Mouse (Mus musculus): Measurements from ENCODE around the gene Ankrd28. TPM values are rescaled to one million over a fixed set of nuclear protein-coding genes. Genes with fewer than 3 reads are reported as not detected.
A peak's percentile ranks its signal among the peaks of the same experiment; 100 is the strongest.
"Not testable (repeated sequence)": the region's sequence is repeated elsewhere in the genome, so short reads cannot be mapped to it uniquely, and the experiment has no call there.

Ankrd28 gene
- polyA plus RNA-seq, 1 experiment from 2014 or later = 3.6 TPM

DNA sequence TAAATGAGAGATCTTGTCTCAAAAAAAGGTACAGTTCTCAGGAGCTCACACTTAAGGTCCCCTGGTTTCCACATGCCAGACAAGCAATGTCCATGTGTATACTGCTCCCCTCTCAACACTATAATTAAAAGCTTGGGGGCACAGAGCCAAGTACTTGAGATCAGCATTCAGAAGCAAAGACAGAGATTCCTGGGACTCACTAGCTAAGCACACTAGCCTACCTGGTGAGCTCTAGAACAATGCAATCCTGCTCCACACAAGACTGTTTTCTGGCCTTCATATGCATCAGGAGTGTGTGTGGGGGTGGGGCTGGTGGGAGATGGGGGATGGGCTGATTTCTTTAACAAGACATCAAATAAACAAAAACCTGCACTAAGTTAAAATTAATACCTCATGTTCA lies 58.2 kb downstream of the Ankrd28 start:
- no peaks in the 10 kb centered on the region for H3K9me3 ChIP-seq (ENCODE audit: control insufficient read depth, low read length)

DNA sequence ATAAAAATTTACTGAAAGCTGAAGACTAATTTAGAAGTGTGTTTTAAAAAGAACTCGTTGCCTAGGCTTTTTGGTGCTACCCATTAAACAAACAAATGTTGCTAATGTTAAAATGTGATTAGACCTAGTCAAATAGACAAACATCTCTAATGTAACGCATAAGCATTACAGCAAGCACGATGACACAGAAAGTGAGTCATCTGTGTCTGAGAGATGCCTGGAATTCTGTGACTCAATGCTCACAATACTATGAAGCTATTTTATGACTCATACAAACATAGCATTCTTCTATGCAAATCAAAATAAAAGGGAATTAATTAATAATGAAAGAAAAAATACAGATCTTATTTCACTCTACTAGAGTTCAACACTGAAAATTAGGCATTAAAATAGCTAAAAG lies 61.9 kb downstream of the Ankrd28 start:
- peak; percentile 73; the same call in 1 of the 2 replicates for ATAC-seq (ENCODE audit: low FRiP score, low TSS enrichment)

More for the DNA sequence above, 58.2 kb downstream of the Ankrd28 start:
- TF ChIP-seq EP300 (optimal IDR thresholded peaks at IDR 0.05) (no peak), CTCF (IDR thresholded peaks at IDR 0.05; ENCODE audit: low read depth) (no peak)
- H3K27me3 ChIP-seq (ENCODE audit: control insufficient read depth, insufficient read depth, low read length) = no peaks in the 10 kb centered on the region
- no peak for DNase-seq (ENCODE audit: low spot score)
- no peak overlapping the region for H3K4me3 ChIP-seq (ENCODE audit: low read depth, low read length)
- H3K9ac ChIP-seq (ENCODE audit: low read length) = no peak overlapping the region
- no peak overlapping the region for H3K4me2 ChIP-seq (replicated peaks; ENCODE audit: low read depth)
- no peaks in the 10 kb centered on the region for H3K4me1 ChIP-seq (replicated peaks; ENCODE audit: control insufficient read depth, insufficient read depth)
- ATAC-seq (ENCODE audit: low FRiP score, low TSS enrichment) = no peak
- H3K27ac ChIP-seq (replicated peaks) = no peak overlapping the region
- no peaks in the 10 kb centered on the region for H3K36me3 ChIP-seq (ENCODE audit: control insufficient read depth, insufficient read depth, low read length)

DNA sequence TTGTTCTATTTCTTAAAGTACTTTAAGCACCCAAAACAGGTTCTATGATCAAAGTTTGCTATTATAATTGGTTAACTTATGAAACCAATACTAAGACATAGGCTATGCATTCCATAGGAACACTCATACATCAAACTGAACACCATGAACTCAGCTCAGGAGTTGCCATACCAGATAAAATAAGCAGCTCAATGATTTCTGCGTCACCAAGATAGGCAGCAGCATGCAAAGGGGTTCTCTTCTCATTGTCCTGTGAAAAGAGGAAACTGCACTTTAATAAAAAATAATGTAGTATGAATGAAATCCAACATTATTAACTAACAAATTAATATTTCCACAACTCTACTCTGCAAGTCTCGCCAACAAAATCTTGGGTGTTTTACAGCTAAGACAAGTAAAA lies 66.4 kb downstream of the Ankrd28 start:
- no peak overlapping the region for H3K27ac ChIP-seq (replicated peaks)
- ATAC-seq (ENCODE audit: low FRiP score, low TSS enrichment) (no peak), DNase-seq (ENCODE audit: low spot score) (no peak)
- H3K4me1 ChIP-seq (replicated peaks; ENCODE audit: control insufficient read depth, insufficient read depth) = no peaks in the 10 kb centered on the region
- TF ChIP-seq EP300 (optimal IDR thresholded peaks at IDR 0.05) = no peak
- TF ChIP-seq CTCF (IDR thresholded peaks at IDR 0.05; ENCODE audit: low read depth) = no peak
- H3K36me3 ChIP-seq (ENCODE audit: control insufficient read depth, insufficient read depth, low read length) = no peaks in the 10 kb centered on the region
- H3K9ac ChIP-seq (ENCODE audit: low read length) = no peak overlapping the region
- H3K4me3 ChIP-seq (ENCODE audit: low read depth, low read length) = no peak overlapping the region
- H3K9me3 ChIP-seq (ENCODE audit: control insufficient read depth, low read length) = no peaks in the 10 kb centered on the region
- H3K4me2 ChIP-seq (replicated peaks; ENCODE audit: low read depth) = no peak overlapping the region
- no peaks in the 10 kb centered on the region for H3K27me3 ChIP-seq (ENCODE audit: control insufficient read depth, insufficient read depth, low read length)
- 75% methylated on average over 2 of the region's 2 CpGs for WGBS

More for the DNA sequence above, 61.9 kb downstream of the Ankrd28 start:
- 29% methylated on average over 3 of the region's 3 CpGs for WGBS
- H3K4me3 ChIP-seq (ENCODE audit: low read depth, low read length) = no peak overlapping the region
- no peaks in the 10 kb centered on the region for H3K4me1 ChIP-seq (replicated peaks; ENCODE audit: control insufficient read depth, insufficient read depth)
- no peaks in the 10 kb centered on the region for H3K27me3 ChIP-seq (ENCODE audit: control insufficient read depth, insufficient read depth, low read length)
- H3K27ac ChIP-seq (replicated peaks) = no peak overlapping the region
- no peak overlapping the region for H3K4me2 ChIP-seq (replicated peaks; ENCODE audit: low read depth)
- H3K36me3 ChIP-seq (ENCODE audit: control insufficient read depth, insufficient read depth, low read length) = no peaks in the 10 kb centered on the region
- no peaks in the 10 kb centered on the region for H3K9me3 ChIP-seq (ENCODE audit: control insufficient read depth, low read length)
- DNase-seq (ENCODE audit: low spot score) = no peak
- TF ChIP-seq CTCF (IDR thresholded peaks at IDR 0.05; ENCODE audit: low read depth) (no peak), EP300 (optimal IDR thresholded peaks at IDR 0.05) (no peak)
- no peak overlapping the region for H3K9ac ChIP-seq (ENCODE audit: low read length)

DNA sequence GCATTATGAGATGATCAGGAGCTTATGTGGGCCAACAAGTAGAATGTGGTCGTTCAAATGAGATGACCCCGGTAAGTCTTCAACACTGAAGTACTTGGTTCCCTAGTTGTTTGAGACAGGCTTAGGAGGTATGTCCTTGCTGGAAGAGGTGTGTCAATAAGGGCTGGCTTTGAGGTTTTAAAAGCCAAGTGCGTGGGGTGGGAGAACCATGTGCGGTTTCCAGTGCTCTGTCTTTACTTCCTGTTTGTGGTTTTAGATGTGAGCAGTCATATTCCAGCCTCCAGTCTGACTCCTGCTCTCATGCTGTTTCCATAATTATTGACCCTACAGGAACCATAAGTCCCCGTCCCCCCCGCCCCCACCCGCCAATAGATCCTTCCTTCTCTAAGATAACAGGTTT lies 68.7 kb downstream of the Ankrd28 start:
- 77% methylated on average over 7 of the region's 7 CpGs for WGBS
- no peak overlapping the region for H3K27ac ChIP-seq (replicated peaks)
- no peaks in the 10 kb centered on the region for H3K36me3 ChIP-seq (ENCODE audit: control insufficient read depth, insufficient read depth, low read length)
- DNase-seq (ENCODE audit: low spot score) (no peak), ATAC-seq (ENCODE audit: low FRiP score, low TSS enrichment) (no peak)
- H3K27me3 ChIP-seq (ENCODE audit: control insufficient read depth, insufficient read depth, low read length) = no peaks in the 10 kb centered on the region
- no peaks in the 10 kb centered on the region for H3K9me3 ChIP-seq (ENCODE audit: control insufficient read depth, low read length)
- H3K4me1 ChIP-seq (replicated peaks; ENCODE audit: control insufficient read depth, insufficient read depth) = no peaks in the 10 kb centered on the region
- H3K4me3 ChIP-seq (ENCODE audit: low read depth, low read length) = no peak overlapping the region
- no peak overlapping the region for H3K4me2 ChIP-seq (replicated peaks; ENCODE audit: low read depth)
- TF ChIP-seq CTCF (IDR thresholded peaks at IDR 0.05; ENCODE audit: low read depth) (no peak), EP300 (optimal IDR thresholded peaks at IDR 0.05) (no peak)
- H3K9ac ChIP-seq (ENCODE audit: low read length) = no peak overlapping the region

DNA sequence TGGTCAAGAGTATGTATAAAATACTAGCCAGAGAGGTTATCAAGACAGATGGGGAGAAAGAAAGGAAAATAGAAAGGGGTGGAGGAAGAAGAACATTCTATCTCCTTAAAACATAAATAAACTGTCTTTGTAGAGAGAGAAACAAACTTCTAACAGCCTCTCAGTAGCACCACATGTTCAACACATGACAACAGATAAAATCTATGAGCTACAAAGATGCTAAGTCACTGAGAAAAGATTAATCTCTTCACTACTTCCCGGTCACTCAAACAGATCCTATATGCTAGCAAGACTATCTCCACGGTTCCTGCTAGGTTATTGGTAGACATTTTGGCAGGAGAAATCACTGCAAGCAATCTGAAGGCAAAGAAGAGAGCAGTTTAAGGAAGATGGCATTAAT lies 71.3 kb downstream of the Ankrd28 start:
- Histone ChIP-seq H3K4me1 (replicated peaks; ENCODE audit: control insufficient read depth, insufficient read depth) (no peaks in the 10 kb centered on the region), H3K9me3 (ENCODE audit: control insufficient read depth, low read length) (no peaks in the 10 kb centered on the region), H3K4me3 (ENCODE audit: low read depth, low read length) (no peak overlapping the region), H3K4me2 (replicated peaks; ENCODE audit: low read depth) (no peak overlapping the region), H3K9ac (ENCODE audit: low read length) (no peak overlapping the region), H3K27me3 (ENCODE audit: control insufficient read depth, insufficient read depth, low read length) (no peaks in the 10 kb centered on the region), H3K27ac (replicated peaks) (no peak overlapping the region), H3K36me3 (ENCODE audit: control insufficient read depth, insufficient read depth, low read length) (peaks cover 5% of the 10 kb centered on the region; the same call in 1 of the 2 replicates)
- ATAC-seq (ENCODE audit: low FRiP score, low TSS enrichment) (no peak), DNase-seq (ENCODE audit: low spot score) (no peak)
- WGBS = 77% methylated on average over 2 of the region's 2 CpGs
- no peak for TF ChIP-seq EP300 (optimal IDR thresholded peaks at IDR 0.05)
- no peak for TF ChIP-seq CTCF (IDR thresholded peaks at IDR 0.05; ENCODE audit: low read depth)

DNA sequence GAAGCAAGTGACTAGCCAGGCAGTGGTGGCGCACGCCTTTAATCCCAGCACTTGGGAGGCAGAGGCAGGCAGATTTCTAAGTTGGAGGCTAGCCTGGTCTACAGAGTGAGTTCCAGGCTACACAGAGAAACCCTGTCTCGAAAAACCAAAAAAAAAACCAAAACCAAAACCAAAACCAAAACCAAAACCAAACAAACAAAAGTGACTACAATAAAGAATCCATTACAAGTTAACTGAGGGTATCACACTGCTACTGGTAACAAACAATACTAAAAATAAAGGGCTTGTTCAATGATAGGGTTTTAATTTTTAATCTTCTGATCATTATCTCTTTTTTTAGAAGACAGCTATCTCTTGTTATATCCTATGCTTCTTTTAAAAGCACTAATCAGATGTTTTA lies 72.0 kb downstream of the Ankrd28 start:
- not testable (repeated sequence) for H3K4me1 ChIP-seq (replicated peaks; ENCODE audit: control insufficient read depth, insufficient read depth); H3K4me3 ChIP-seq (ENCODE audit: low read depth, low read length); H3K9ac ChIP-seq (ENCODE audit: low read length); H3K4me2 ChIP-seq (replicated peaks; ENCODE audit: low read depth); DNase-seq (ENCODE audit: low spot score); H3K27ac ChIP-seq (replicated peaks); H3K9me3 ChIP-seq (ENCODE audit: control insufficient read depth, low read length); H3K27me3 ChIP-seq (ENCODE audit: control insufficient read depth, insufficient read depth, low read length); H3K36me3 ChIP-seq (ENCODE audit: control insufficient read depth, insufficient read depth, low read length); ATAC-seq (ENCODE audit: low FRiP score, low TSS enrichment)
- WGBS = 96% methylated on average over 3 of the region's 3 CpGs
